Mouse (Mus musculus): ENCODE data around the gene Hnrnpc.

DNA sequence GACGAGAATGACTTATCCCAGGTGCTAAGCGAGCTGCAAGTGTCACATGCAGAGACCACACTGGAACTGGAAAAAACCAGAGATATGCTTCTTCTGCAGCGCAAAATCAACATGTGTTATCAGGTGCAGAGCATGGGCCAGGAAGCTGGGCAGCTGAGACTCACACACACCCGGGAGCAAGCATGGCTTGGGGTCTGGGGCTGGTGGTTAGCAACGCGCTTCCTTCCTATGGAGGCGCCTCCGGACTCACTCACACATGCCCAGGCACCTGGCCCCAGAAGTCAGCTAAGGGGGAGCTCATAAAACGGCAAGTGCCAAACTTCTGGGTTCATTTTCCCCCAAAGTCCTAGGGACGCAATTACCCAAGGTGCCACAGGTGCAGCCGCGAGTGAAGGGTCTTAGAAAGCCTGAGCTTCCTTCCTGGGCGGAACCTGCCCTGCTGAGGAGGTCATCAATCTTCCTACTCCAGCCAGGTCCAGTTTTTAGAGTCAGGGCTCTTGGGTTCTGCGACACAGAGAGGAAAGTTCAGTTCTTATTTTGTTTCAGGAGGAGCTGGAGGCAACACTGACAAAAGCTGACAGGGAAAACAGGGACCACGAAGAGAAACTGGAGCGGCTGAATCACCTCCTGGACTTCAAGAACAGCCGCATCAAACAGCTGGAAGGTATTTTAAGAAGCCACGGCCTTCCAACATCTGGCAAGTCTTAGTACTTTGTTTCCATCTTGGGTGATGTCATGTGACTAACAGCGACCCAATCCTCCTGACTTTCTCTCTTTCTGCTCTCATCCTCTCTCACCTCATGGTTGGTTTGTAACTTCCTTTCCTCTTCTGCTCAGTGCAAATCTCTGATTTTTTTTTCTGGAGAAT, 37.0 kb upstream of the Hnrnpc start:
- TF ChIP-seq POLR2A (IDR thresholded peaks at IDR 0.05; ENCODE audit: insufficient read depth, low read length), result no peak
- TF ChIP-seq CTCF (IDR thresholded peaks at IDR 0.05; ENCODE audit: low read depth, low read length), result no peak
- TF ChIP-seq EP300 (IDR thresholded peaks at IDR 0.05; ENCODE audit: insufficient read depth, low read depth, low read length), result no peak

All from ES-Bruce4 (cell line).